Mouse (Mus musculus) forebrain, embryonic 15.5 days (tissue): ENCODE data around the gene Sirt4. TPM values are rescaled to one million over a fixed set of nuclear protein-coding genes. Genes with fewer than 3 reads are reported as not detected.

ENCODE experiments used
- ATAC-seq: fragments of 200-750 bp; cut with Nextera tagmentation; replicated peaks from 2 replicates; pipeline ENCODE4 v1.8.0; 2017; ENCODE audit warnings: mild to moderate bottlenecking, moderate TSS enrichment, moderate library complexity
- H3K27ac ChIP-seq: fragments of 300-500 bp; sonication (generic); replicated peaks from 2 replicates; pipeline ENCODE4 v1.5.1; 2015; ENCODE audit warnings: mild to moderate bottlenecking, inconsistent platforms
- H3K27me3 ChIP-seq: fragments of 300-500 bp; sonication (generic); 2 replicates; pipeline ENCODE4 v1.6.1; 2015; ENCODE audit warnings: inconsistent platforms
- H3K36me3 ChIP-seq: fragments of 300-500 bp; sonication (generic); 2 replicates; pipeline ENCODE4 v1.6.1; 2015; ENCODE audit warnings: mild to moderate bottlenecking, inconsistent platforms
- H3K4me1 ChIP-seq: fragments of 300-500 bp; sonication (generic); 2 replicates; pipeline ENCODE4 v1.6.1; 2015; ENCODE audit warnings: inconsistent platforms
- H3K4me2 ChIP-seq: fragments of 300-500 bp; sonication (generic); replicated peaks from 2 replicates; pipeline ENCODE4 v1.6.1; 2015; ENCODE audit warnings: mild to moderate bottlenecking, inconsistent platforms
- H3K4me3 ChIP-seq: fragments of 300-500 bp; sonication (generic); 2 replicates; pipeline ENCODE4 v1.5.1; 2015; ENCODE audit warnings: mild to moderate bottlenecking, inconsistent platforms
- H3K9ac ChIP-seq: fragments of 300-500 bp; sonication (generic); replicated peaks from 2 replicates; pipeline ENCODE4 v1.6.1; 2015; ENCODE audit warnings: mild to moderate bottlenecking, inconsistent platforms
- H3K9me3 ChIP-seq: fragments of 300-500 bp; sonication (generic); 2 replicates; pipeline ENCODE4 v1.6.1; 2016; ENCODE audit warnings: inconsistent platforms
- WGBS: fragments of 180-500 bp; shearing (Covaris S2); methylation state at CpG from one replicate; pipeline ENCODE4 v1.1.7; 2015; ENCODE audit warnings: mixed read lengths; 5-methylcytosine and 5-hydroxymethylcytosine counted together
- polyA plus RNA-seq: library from polyadenylated mRNA; unstranded; fragments of >200 nt; fragmentation: Nextera tagmentation; extraction: Ambion mirVana; gene quantifications from 2 replicates; pipeline ENCODE4 v1.2.1, GENCODE M21; 2015

Gene Sirt4
- polyA plus RNA-seq, 1 experiment from 2014 or later, result 34.0 TPM

GRCm38 (mm10) chr5:115434280-115434852, 50.2 kb downstream of the Sirt4 start:
- H3K4me2 ChIP-seq, result peak overlapping the region; percentile 92
- WGBS, result 8% methylated on average over 11 of the region's 11 CpGs
- H3K9me3 ChIP-seq, result no peaks in the 10 kb centered on the region
- no peaks in the 10 kb centered on the region for H3K27me3 ChIP-seq
- peak overlapping the region; percentile 37 for H3K4me3 ChIP-seq
- peak overlapping the region; percentile 100 for H3K27ac ChIP-seq
- H3K36me3 ChIP-seq, result peaks cover 9% of the 10 kb centered on the region
- peaks cover 80% of the 10 kb centered on the region for H3K4me1 ChIP-seq
- peak overlapping the region; percentile 72 for H3K9ac ChIP-seq
- no peak for ATAC-seq

GRCm38 (mm10) chr5:115433191-115433590, 51.3 kb downstream of the Sirt4 start:
- peak overlapping the region; percentile 99 for H3K4me3 ChIP-seq
- 46% methylated on average over 8 of the region's 8 CpGs for WGBS

GRCm38 (mm10) chr5:115432395-115432794, 52.1 kb downstream of the Sirt4 start:
- Histone ChIP-seq H3K4me2 (peak overlapping the region; percentile 92), H3K36me3 (no peaks in the 10 kb centered on the region), H3K4me3 (peak overlapping the region; percentile 99), H3K9ac (peak overlapping the region; percentile 100), H3K4me1 (peaks cover 74% of the 10 kb centered on the region), H3K27ac (peak overlapping the region; percentile 100), H3K9me3 (no peaks in the 10 kb centered on the region), H3K27me3 (no peaks in the 10 kb centered on the region)
- WGBS, result 21% methylated on average over 11 of the region's 11 CpGs
- ATAC-seq, result no peak

More at GRCm38 (mm10) chr5:115433191-115433590, 51.3 kb downstream of the Sirt4 start:
- Histone ChIP-seq H3K4me1 (peaks cover 76% of the 10 kb centered on the region), H3K9me3 (no peaks in the 10 kb centered on the region), H3K4me2 (peak overlapping the region; percentile 92), H3K36me3 (no peaks in the 10 kb centered on the region), H3K27me3 (no peaks in the 10 kb centered on the region), H3K9ac (peak overlapping the region; percentile 100; the same call in 1 of the 2 replicates), H3K27ac (peak overlapping the region; percentile 100)
- no peak for ATAC-seq

- H3K9me3 ChIP-seq, result no peaks in the 10 kb centered on the region
- peaks cover 72% of the 10 kb centered on the region for H3K4me1 ChIP-seq
- no peak for ATAC-seq
- peak overlapping the region; percentile 100 for H3K27ac ChIP-seq
- 3% methylated on average over 7 of the region's 7 CpGs for WGBS
- H3K27me3 ChIP-seq, result no peaks in the 10 kb centered on the region
- H3K36me3 ChIP-seq, result no peaks in the 10 kb centered on the region
- peak overlapping the region; percentile 100 for H3K9ac ChIP-seq
- peak overlapping the region; percentile 99 for H3K4me3 ChIP-seq
- peak overlapping the region; percentile 92 for H3K4me2 ChIP-seq
These were observed 52.6 kb downstream of the Sirt4 start for GRCm38 (mm10) chr5:115431898-115432259.

GRCm38 (mm10) chr5:115431061-115431897, 53.2 kb downstream of the Sirt4 start:
- WGBS, result 2% methylated on average over 14 of the region's 14 CpGs
- no peaks in the 10 kb centered on the region for H3K27me3 ChIP-seq
- H3K4me2 ChIP-seq, result peak overlapping the region; percentile 92
- H3K36me3 ChIP-seq, result no peaks in the 10 kb centered on the region
- H3K9me3 ChIP-seq, result no peaks in the 10 kb centered on the region
- peaks cover 66% of the 10 kb centered on the region for H3K4me1 ChIP-seq
- 0 out of 2 replicates have a peak, but pooled peaks have one; percentile 0 for ATAC-seq
- peak overlapping the region; percentile 100 for H3K9ac ChIP-seq
- H3K27ac ChIP-seq, result peak overlapping the region; percentile 100
- H3K4me3 ChIP-seq, result peak overlapping the region; percentile 99

- under 1% methylated on average over 58 of the region's 73 CpGs for WGBS
These were observed 54.2 kb downstream of the Sirt4 start for GRCm38 (mm10) chr5:115430187-115430960.

GRCm38 (mm10) chr5:115429359-115430186, 55.0 kb downstream of the Sirt4 start, which contains the start of gene Msi1:
Gene Msi1 (plus strand): TSS chr5:115429599.
- Histone ChIP-seq H3K4me3 (peak within 1 kb of the TSS; percentile 99), H3K9ac (peak within 1 kb of the TSS; percentile 100), H3K4me1 (peaks cover 49% of the 10 kb centered on the region), H3K36me3 (no peaks in the 10 kb centered on the region), H3K27me3 (no peaks in the 10 kb centered on the region), H3K27ac (peak within 1 kb of the TSS; percentile 100), H3K9me3 (no peaks in the 10 kb centered on the region), H3K4me2 (peak within 1 kb of the TSS; percentile 92)
- ATAC-seq, result peak; percentile 65
- 1% methylated on average over 59 of the region's 117 CpGs for WGBS

More at GRCm38 (mm10) chr5:115430187-115430960, 54.2 kb downstream of the Sirt4 start:
- peak overlapping the region; percentile 92 for H3K4me2 ChIP-seq
- no peaks in the 10 kb centered on the region for H3K9me3 ChIP-seq
- H3K9ac ChIP-seq, result peak overlapping the region; percentile 100
- H3K4me1 ChIP-seq, result peaks cover 57% of the 10 kb centered on the region
- peak overlapping the region; percentile 99 for H3K4me3 ChIP-seq
- H3K27me3 ChIP-seq, result no peaks in the 10 kb centered on the region
- peak overlapping the region; percentile 100 for H3K27ac ChIP-seq
- H3K36me3 ChIP-seq, result no peaks in the 10 kb centered on the region
- ATAC-seq, result no peak

- no peaks in the 10 kb centered on the region for H3K27me3 ChIP-seq
- H3K9ac ChIP-seq, result peak overlapping the region; percentile 100
- peak overlapping the region; percentile 99 for H3K4me3 ChIP-seq
- H3K36me3 ChIP-seq, result no peaks in the 10 kb centered on the region
- peak overlapping the region; percentile 100 for H3K27ac ChIP-seq
- H3K9me3 ChIP-seq, result no peaks in the 10 kb centered on the region
- H3K4me1 ChIP-seq, result peaks cover 43% of the 10 kb centered on the region
- no peak for ATAC-seq
- H3K4me2 ChIP-seq, result peak overlapping the region; percentile 92
- under 1% methylated on average over 20 of the region's 20 CpGs for WGBS
These were observed 55.6 kb downstream of the Sirt4 start for GRCm38 (mm10) chr5:115428831-115429358.

Other genes starting within 250 kb of the Sirt4 start
- 96.9 and 98.6 TPM in 2 replicates for gene Pop5, start 248.9 kb downstream of the Sirt4 start, polyA plus RNA-seq
- gene Rnf10, start 211.8 kb downstream of the Sirt4 start, polyA plus RNA-seq, result 185 and 191 TPM in 2 replicates
- gene Coq5, start 205.1 kb downstream of the Sirt4 start, polyA plus RNA-seq, result 59.4 and 61.3 TPM in 2 replicates
- gene Dynll1, start 183.7 kb downstream of the Sirt4 start, polyA plus RNA-seq, result 1,446 and 1,524 TPM in 2 replicates
- gene Srsf9, start 157.5 kb downstream of the Sirt4 start, polyA plus RNA-seq, result 200 and 204 TPM in 2 replicates
- 33.6 and 36.6 TPM in 2 replicates for gene Gatc, start 143.5 kb downstream of the Sirt4 start, polyA plus RNA-seq
- 60.5 and 64.3 TPM in 2 replicates for gene Triap1, start 143.5 kb downstream of the Sirt4 start, polyA plus RNA-seq
- 968 and 991 TPM in 2 replicates for gene Cox6a1, start 135.7 kb downstream of the Sirt4 start, polyA plus RNA-seq
- 70.0 and 75.8 TPM in 2 replicates for gene Msi1, start 55.1 kb downstream of the Sirt4 start, polyA plus RNA-seq
- gene Pla2g1b, start 18.5 kb downstream of the Sirt4 start, polyA plus RNA-seq, result not detected in 2 replicates
- gene Pxn, start 22.0 kb upstream of the Sirt4 start, polyA plus RNA-seq, result 19.1 and 19.7 TPM in 2 replicates
- gene Rplp0, start 74.7 kb upstream of the Sirt4 start, polyA plus RNA-seq, result 1,000 and 1,018 TPM in 2 replicates
- gene Gcn1l1, start 80.5 kb upstream of the Sirt4 start, polyA plus RNA-seq, result 43.8 and 46.1 TPM in 2 replicates
- 18.9 and 22.1 TPM in 2 replicates for gene Rab35, start 147.2 kb upstream of the Sirt4 start, polyA plus RNA-seq
- gene Bicdl1, start 246.9 kb upstream of the Sirt4 start, polyA plus RNA-seq, result 25.5 and 26.8 TPM in 2 replicates